Comparison of ENCODE assay signal across 8 mouse cellular contexts in the genomic region with DNA sequence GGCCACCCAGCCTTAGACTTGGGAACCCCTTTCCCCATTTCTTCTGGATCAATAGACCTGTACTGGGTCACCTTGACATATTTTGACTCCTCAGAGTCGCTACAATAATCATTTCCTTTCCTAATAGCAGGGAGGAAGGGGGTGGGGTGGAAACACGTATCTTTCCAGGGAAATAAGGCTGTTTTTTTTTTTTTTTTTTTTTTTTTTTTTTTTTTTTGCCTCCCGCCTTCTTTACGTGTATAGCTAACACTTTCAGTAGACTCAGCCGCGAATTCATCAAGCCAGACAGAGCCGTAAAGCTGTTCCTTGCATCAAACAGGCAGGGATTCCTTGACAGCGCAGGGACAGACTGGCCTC. TPM values are rescaled to one million over a fixed set of nuclear protein-coding genes. Genes with fewer than 3 reads are reported as not detected.
DNase-seq lines count a peak whose midpoint lies in the region; ATAC-seq and TF ChIP-seq lines count a peak whose summit lies in the region.

No protein-coding gene starts in this region.

- H3K27me3 ChIP-seq in lung, embryonic 16.5 days (ENCODE audit: control insufficient read depth, insufficient read depth, low read depth, low read length): peaks cover 6% of the 10 kb centered on the region; the same call in 1 of the 2 replicates
- H3K27me3 ChIP-seq in forebrain, embryonic 10.5 days (ENCODE audit: poor library complexity, severe bottlenecking): peaks cover 61% of the 10 kb centered on the region
- peaks cover 32% of the 10 kb centered on the region for H3K27me3 ChIP-seq in limb, embryonic 12.5 days
- H3K27me3 ChIP-seq in small intestine, adult 2 months (ENCODE audit: control insufficient read depth, insufficient read depth, low read length): 0 out of 2 replicates have a peak, but pooled peaks cover 5% of the 10 kb centered on the region

- peak overlapping the region; percentile 77 for H3K4me3 ChIP-seq in lung, embryonic 16.5 days (ENCODE audit: low read length)
- H3K4me3 ChIP-seq in forebrain, embryonic 10.5 days: peak overlapping the region; percentile 84
- peak overlapping the region; percentile 72 for H3K4me3 ChIP-seq in limb, embryonic 12.5 days (replicated peaks)
- H3K4me3 ChIP-seq in small intestine, adult 2 months (ENCODE audit: low read depth, low read length): peak overlapping the region; percentile 73

- H3K4me1 ChIP-seq in lung, embryonic 16.5 days (replicated peaks; ENCODE audit: control insufficient read depth, insufficient read depth, low read length): peaks cover 33% of the 10 kb centered on the region
- peaks cover 61% of the 10 kb centered on the region for H3K4me1 ChIP-seq in forebrain, embryonic 10.5 days
- H3K4me1 ChIP-seq in limb, embryonic 12.5 days (replicated peaks): peaks cover 34% of the 10 kb centered on the region
- H3K4me1 ChIP-seq in small intestine, adult 2 months (ENCODE audit: control insufficient read depth, insufficient read depth, insufficient read length, low read length): peaks cover 4% of the 10 kb centered on the region

- peak overlapping the region; percentile 89 for H3K4me2 ChIP-seq in lung, embryonic 16.5 days (ENCODE audit: low read depth, low read length)
- H3K4me2 ChIP-seq in limb, embryonic 12.5 days: peak overlapping the region; percentile 90

- peak overlapping the region; percentile 75 for H3K9ac ChIP-seq in lung, embryonic 16.5 days (ENCODE audit: low read length)
- H3K9ac ChIP-seq in limb, embryonic 12.5 days (replicated peaks): peak overlapping the region; percentile 80; the same call in 1 of the 2 replicates

- DNase-seq in lung, postnatal 25 days (ENCODE audit: low spot score): no peak
- no peak for DNase-seq in forebrain, embryonic 10.5 days (ENCODE audit: extremely low spot score, low spot score)
- DNase-seq in gastrocnemius, adult 8-10 months (ENCODE audit: low spot score in 2 of 2): no peak
- DNase-seq in adipocyte (ENCODE audit: low spot score): no peak
- no peak for DNase-seq in adrenal gland, adult 8-10 months

- no peak for ATAC-seq in lung, embryonic 16.5 days (ENCODE audit: low read depth)
- no peak for ATAC-seq in limb, embryonic 12.5 days (ENCODE audit: insufficient number of reproducible peaks, insufficient read depth, low FRiP score, low TSS enrichment, low read depth)

- no peak for TF ChIP-seq CTCF in small intestine, adult 2 months (IDR thresholded peaks at IDR 0.05; ENCODE audit: extremely low read depth, insufficient read length, insufficient replicate concordance, low read depth, low read length)

- WGBS in lung, embryonic 16.5 days: 14% methylated on average over 8 of the region's 8 CpGs
- 29% methylated on average over 8 of the region's 8 CpGs for WGBS in forebrain, embryonic 10.5 days
- 16% methylated on average over 8 of the region's 8 CpGs for WGBS in limb, embryonic 12.5 days
- 36% methylated on average over 8 of the region's 8 CpGs for WGBS in small intestine, adult 2 months

- no peaks in the 10 kb centered on the region for H3K9me3 ChIP-seq in lung, embryonic 16.5 days (ENCODE audit: control insufficient read depth, low read length)
- no peaks in the 10 kb centered on the region for H3K9me3 ChIP-seq in forebrain, embryonic 10.5 days
- no peaks in the 10 kb centered on the region for H3K9me3 ChIP-seq in limb, embryonic 12.5 days

- peak overlapping the region; percentile 18; the same call in 1 of the 2 replicates for H3K27ac ChIP-seq in lung, embryonic 16.5 days (ENCODE audit: low read length)
- no peak overlapping the region; the same call in 1 of the 2 replicates for H3K27ac ChIP-seq in forebrain, embryonic 10.5 days
- peak overlapping the region; percentile 94; the same call in 1 of the 2 replicates for H3K27ac ChIP-seq in limb, embryonic 12.5 days
- H3K27ac ChIP-seq in small intestine, adult 2 months (ENCODE audit: insufficient read depth, low read depth, low read length): no peak overlapping the region

- no peaks in the 10 kb centered on the region for H3K36me3 ChIP-seq in lung, embryonic 16.5 days (ENCODE audit: control insufficient read depth, insufficient read depth, low read length)
- no peaks in the 10 kb centered on the region for H3K36me3 ChIP-seq in forebrain, embryonic 10.5 days (replicated peaks)
- no peaks in the 10 kb centered on the region for H3K36me3 ChIP-seq in limb, embryonic 12.5 days
- no peaks in the 10 kb centered on the region for H3K36me3 ChIP-seq in small intestine, adult 2 months (ENCODE audit: control insufficient read depth, insufficient read depth, low read length)

- no peak for TF ChIP-seq POLR2A in small intestine, adult 2 months (IDR thresholded peaks at IDR 0.05; ENCODE audit: low read depth, low read length)

RNA-seq across cellular contexts. Expression of a gene that starts 1.7 kb away (rescaled TPM):
- 1.2 and 1.5 TPM in 2 replicates for polyA plus RNA-seq in lung, embryonic 16.5 days (2015; fragmentation: Nextera tagmentation; extraction: Ambion mirVana)
- 0.99 and 1.1 TPM in 2 replicates for polyA plus RNA-seq in forebrain, embryonic 10.5 days (2016; fragmentation: Nextera tagmentation; extraction: Ambion mirVana)
- polyA plus RNA-seq in limb, embryonic 12.5 days (2016; fragmentation: Nextera tagmentation; extraction: Ambion mirVana): 2.5 and 3.1 TPM in 2 replicates
- 3.7 and 5.5 TPM in 2 replicates for polyA plus RNA-seq in small intestine, adult 2 months (2012; rRNA removed)
- total RNA-seq in gastrocnemius, adult 8-10 months (2022): 1 to 10 TPM in 3 of 4 experiments, under 1 TPM in 1; 0.61 to 1.5 (median 1.2) TPM
- total RNA-seq in adrenal gland, adult 8-10 months (2022): 10 to 100 TPM; 42.6 to 79.6 (median 61.1) TPM

Comparison
In these comparisons a context has a peak if more than half of its experiments do, and no peak if none do; other contexts are left out.
1. H3K27ac ChIP-seq: peak in lung, embryonic 16.5 days (single experiment) and limb, embryonic 12.5 days (single experiment); none in forebrain, embryonic 10.5 days (single experiment) and small intestine, adult 2 months (single experiment).
2. Peak in every context shown above with its lines, with median percentiles within 50 percentile points of each other: H3K4me3 ChIP-seq.